25 mouse cellular contexts compared by ENCODE assay signal in genomic region chr15:12849373-12849772, GRCm38 (mm10). TPM values are rescaled to one million over a fixed set of nuclear protein-coding genes. Genes with fewer than 3 reads are reported as not detected.
DNase-seq lines count a peak whose midpoint lies in the region; ATAC-seq and TF ChIP-seq lines count a peak whose summit lies in the region.
"Had no signal": no experiment of that assay in that cellular context is flagged by ENCODE, and none has a peak within 500 bp of the region (broad histone marks: within the 10 kb centered on the region; RNA-seq: fewer than 3 reads in every experiment).

No protein-coding gene starts in this region.

- no peak for DNase-seq in heart, postnatal 0 days (ENCODE audit: low spot score)
- DNase-seq in heart, postnatal 10 days = no peak
- no peak for DNase-seq in left cerebral cortex, adult 2 months (ENCODE audit: extremely low spot score in 1 of 2, low spot score in 2 of 2)
- no peak for DNase-seq in left cerebral cortex, postnatal 36 days (ENCODE audit: low spot score in 2 of 2)
- DNase-seq in testis, postnatal 14 days (ENCODE audit: low spot score) = no peak
- DNase-seq: adrenal gland, postnatal 36 days; B cell, adult 2 months; cerebellum, adult 2 months; cerebellum, postnatal 14 days; gastrocnemius, postnatal 36 days; kidney, adult 9 months; kidney, postnatal 14 days; left cerebral cortex, postnatal 4 days; liver, embryonic 13.5 days; lung, adult 2 months; lung, postnatal 14 days; thymus, postnatal 14 days had no signal

- H3K9ac ChIP-seq in heart, postnatal 0 days (replicated peaks; ENCODE audit: low read depth, low read length) = no peak overlapping the region
- H3K9ac ChIP-seq: forebrain, embryonic 12.5 days; hindbrain, embryonic 15.5 days; liver, embryonic 13.5 days; neural tube, embryonic 13.5 days had no signal

- no peak overlapping the region for H3K27ac ChIP-seq in heart, postnatal 0 days (ENCODE audit: low read depth)
- no peak overlapping the region for H3K27ac ChIP-seq in left cerebral cortex, adult 2 months
- no peak overlapping the region for H3K27ac ChIP-seq in testis, adult 2 months (ENCODE audit: control insufficient read depth, insufficient read depth, low read depth, low read length)
- H3K27ac ChIP-seq: forebrain, embryonic 12.5 days; hindbrain, embryonic 15.5 days; liver, embryonic 13.5 days; midbrain, embryonic 10.5 days; neural tube, embryonic 13.5 days had no signal

- no peak for ATAC-seq in heart, postnatal 0 days (ENCODE audit: insufficient read depth, low read depth)
- no peak for ATAC-seq in granulocyte monocyte progenitor cell, adult 5-6 weeks (replicated peaks; ENCODE audit: poor library complexity, severe bottlenecking)
- ATAC-seq: midbrain, embryonic 16.5 days had no signal

- no peaks in the 10 kb centered on the region for H3K4me1 ChIP-seq in heart, postnatal 0 days (ENCODE audit: control insufficient read depth, insufficient read depth)
- H3K4me1 ChIP-seq in testis, adult 2 months (ENCODE audit: control insufficient read depth, insufficient read depth, low read length) = no peaks in the 10 kb centered on the region
- H3K4me1 ChIP-seq: forebrain, embryonic 12.5 days; hindbrain, embryonic 15.5 days; midbrain, embryonic 10.5 days; neural tube, embryonic 13.5 days had no signal

- peak; percentile 27 for TF ChIP-seq CTCF in heart, postnatal 0 days (IDR thresholded peaks at IDR 0.05; ENCODE audit: low read depth)
- TF ChIP-seq CTCF in left cerebral cortex, adult 2 months (IDR thresholded peaks at IDR 0.05) = peak; percentile 41
- TF ChIP-seq CTCF in testis, adult 2 months (IDR thresholded peaks at IDR 0.05; ENCODE audit: control insufficient read depth, insufficient read depth, insufficient replicate concordance, low read depth, low read length) = no peak

- no peaks in the 10 kb centered on the region for H3K9me3 ChIP-seq in heart, postnatal 0 days (replicated peaks; ENCODE audit: control insufficient read depth, low read length)
- H3K9me3 ChIP-seq: forebrain, embryonic 12.5 days; hindbrain, embryonic 15.5 days; liver, embryonic 13.5 days; midbrain, embryonic 10.5 days; neural tube, embryonic 13.5 days had no signal

- H3K27me3 ChIP-seq in heart, postnatal 0 days (ENCODE audit: control insufficient read depth, insufficient read depth, low read length) = no peaks in the 10 kb centered on the region
- H3K27me3 ChIP-seq in testis, adult 2 months (ENCODE audit: control insufficient read depth, insufficient read depth, low read length) = no peaks in the 10 kb centered on the region
- H3K27me3 ChIP-seq: forebrain, embryonic 12.5 days; hindbrain, embryonic 15.5 days; liver, embryonic 13.5 days; neural tube, embryonic 13.5 days had no signal

- H3K36me3 ChIP-seq in heart, postnatal 0 days (replicated peaks; ENCODE audit: control insufficient read depth, insufficient read depth, low read length) = peaks cover 79% of the 10 kb centered on the region
- peaks cover 5% of the 10 kb centered on the region; the same call in 1 of the 2 replicates for H3K36me3 ChIP-seq in testis, adult 2 months (ENCODE audit: control insufficient read depth, insufficient read depth, low read length)

- WGBS in heart, postnatal 0 days = 72% methylated on average over 4 of the region's 4 CpGs

- no peak overlapping the region for H3K4me2 ChIP-seq in heart, postnatal 0 days (ENCODE audit: low read depth, low read length)
- H3K4me2 ChIP-seq: forebrain, embryonic 12.5 days; hindbrain, embryonic 15.5 days; liver, embryonic 13.5 days; neural tube, embryonic 13.5 days had no signal

- intact Hi-C loops in heart, postnatal 10 days (cut with DNase I) = no loop called here
- intact Hi-C loops in left cerebral cortex, adult 2 months (cut with DNase I) = no loop called here
- intact Hi-C loops in left cerebral cortex, postnatal 36 days (cut with DNase I) = no loop called here

- no peak for TF ChIP-seq POLR2A in testis, adult 2 months (IDR thresholded peaks at IDR 0.05; ENCODE audit: control insufficient read depth, low read depth, low read length)

- no peak overlapping the region for H3K4me3 ChIP-seq in heart, postnatal 0 days (ENCODE audit: low read depth, low read length)
- H3K4me3 ChIP-seq in left cerebral cortex, adult 2 months = no peak overlapping the region
- H3K4me3 ChIP-seq in testis, adult 2 months (ENCODE audit: control insufficient read depth, low read depth, low read length) = peak overlapping the region; percentile 17; the same call in 1 of the 2 replicates
- H3K4me3 ChIP-seq: forebrain, embryonic 12.5 days; hindbrain, embryonic 15.5 days; liver, embryonic 13.5 days; midbrain, embryonic 10.5 days; myocyte; neural tube, embryonic 13.5 days had no signal

- no peak for TF ChIP-seq EP300 in heart, postnatal 0 days (IDR thresholded peaks at IDR 0.05; ENCODE audit: low read depth)

RNA-seq across cellular contexts. Expression of gene Drosha, which starts 24.8 kb away (rescaled TPM):
- total RNA-seq in heart, postnatal 0 days (2014; rRNA removed; ENCODE audit: low replicate concordance) = 10.1 and 12.5 TPM in 2 replicates
- polyA plus RNA-seq in heart, postnatal 0 days (2015; fragmentation: Nextera tagmentation; extraction: Ambion mirVana) = 11.9 and 12.4 TPM in 2 replicates
- total RNA-seq in heart, postnatal 10 days (2021) = 10 to 100 TPM; 31.2 to 33.5 TPM
- total RNA-seq in left cerebral cortex, adult 2 months (2021) = 10 to 100 TPM; 90.7 to 91.1 TPM
- 10 to 100 TPM; 84.2 to 89.7 TPM for total RNA-seq in left cerebral cortex, postnatal 36 days (2021)
- 13.5 and 14.4 TPM in 2 replicates for polyA plus RNA-seq in testis, adult 2 months (2012; rRNA removed)
- total RNA-seq in granulocyte monocyte progenitor cell, adult 5-6 weeks (2014; fragmentation: Nextera tagmentation) = 33.0 and 42.1 TPM in 2 replicates
- total RNA-seq in granulocyte monocyte progenitor cell, adult 5-6 weeks (2017) = 12.1 and 23.5 TPM in 2 replicates

RNA-seq across cellular contexts. Expression of gene 6030458C11Rik, which starts 24.9 kb away (rescaled TPM):
- total RNA-seq in heart, postnatal 0 days (2014; rRNA removed; ENCODE audit: low replicate concordance) = 9.5 and 13.0 TPM in 2 replicates
- 15.8 and 16.1 TPM in 2 replicates for polyA plus RNA-seq in heart, postnatal 0 days (2015; fragmentation: Nextera tagmentation; extraction: Ambion mirVana)
- 10 to 100 TPM; 14.7 to 16.6 TPM for total RNA-seq in heart, postnatal 10 days (2021)
- 10 to 100 TPM; 26.4 to 26.9 TPM for total RNA-seq in left cerebral cortex, adult 2 months (2021)
- total RNA-seq in left cerebral cortex, postnatal 36 days (2021) = 10 to 100 TPM; 23.6 to 25.9 TPM
- polyA plus RNA-seq in testis, adult 2 months (2012; rRNA removed) = 3.4 and 3.6 TPM in 2 replicates
- 26.5 and 29.3 TPM in 2 replicates for total RNA-seq in granulocyte monocyte progenitor cell, adult 5-6 weeks (2014; fragmentation: Nextera tagmentation)
- total RNA-seq in granulocyte monocyte progenitor cell, adult 5-6 weeks (2017) = 18.6 and 23.7 TPM in 2 replicates
